Mouse (Mus musculus): ENCODE results near the gene Baiap3.

DNA sequence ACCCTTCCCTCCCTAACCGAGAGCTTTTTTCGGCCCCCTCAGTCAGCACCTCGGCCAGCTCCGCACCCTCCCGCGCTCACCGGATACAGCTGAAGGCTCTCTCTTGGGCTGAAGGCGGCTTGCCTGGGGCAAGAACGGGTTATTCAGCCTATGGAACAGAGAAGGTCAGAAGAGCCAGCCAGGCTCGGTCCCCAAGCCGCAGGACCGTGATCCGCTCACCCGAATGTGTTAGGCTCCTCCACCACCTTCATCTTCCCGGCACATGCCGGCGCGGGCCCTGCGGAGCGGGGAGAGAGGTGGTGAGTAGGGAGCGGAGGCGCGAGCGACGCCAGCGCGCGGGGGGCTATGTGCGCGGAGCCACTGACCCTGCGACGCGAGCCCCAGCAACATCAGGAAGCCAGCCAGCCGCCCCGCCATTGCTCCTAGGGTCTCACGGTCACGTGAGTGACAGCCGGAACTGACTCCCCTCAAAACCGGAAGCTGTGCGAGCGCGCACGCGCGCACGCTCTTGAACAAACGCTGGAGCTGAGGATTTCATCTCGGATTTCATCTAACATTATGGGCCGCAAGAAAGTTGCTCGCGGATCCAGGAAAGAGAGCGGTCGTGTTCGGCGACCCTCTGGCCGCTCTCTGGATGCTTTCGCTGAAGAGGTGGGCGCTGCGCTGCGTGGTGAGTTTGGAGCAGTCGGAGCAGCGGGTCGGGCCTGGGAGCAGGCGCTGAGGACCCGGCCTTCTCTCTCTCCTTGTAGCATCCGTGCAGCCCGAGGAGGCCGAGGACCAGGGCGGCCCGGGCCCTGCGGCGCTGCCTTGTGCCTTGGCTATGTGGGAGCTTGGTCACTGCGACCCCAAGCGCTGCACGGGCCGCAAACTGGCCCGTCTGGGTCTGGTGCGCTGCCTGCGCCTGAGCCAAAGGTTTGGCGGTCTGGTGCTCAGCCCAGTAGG is 16.2 kb downstream of the Baiap3 start, which contains the start of the genes Gnptg and Tsr3:
- no peak for TF ChIP-seq POLR2AphosphoS5 (IDR thresholded peaks at IDR 0.05; ENCODE audit: insufficient replicate concordance, low read depth, low read length)
- TF ChIP-seq CTCF (IDR thresholded peaks at IDR 0.05; ENCODE audit: low read depth, low read length), result no peak
- TF ChIP-seq GATA1 (IDR thresholded peaks at IDR 0.05; ENCODE audit: borderline replicate concordance, low read length), result no peak
- TF ChIP-seq GATA2 (IDR thresholded peaks at IDR 0.05; ENCODE audit: borderline replicate concordance, low read depth, low read length), result no peak
- TF ChIP-seq TAL1 (conservative IDR thresholded peaks at IDR 0.05; ENCODE audit: low read depth, low read length), result no peak
